Mouse (Mus musculus) bone marrow, adult 2 months (tissue): ENCODE results near the gene Rnasek. TPM values are rescaled to one million over a fixed set of nuclear protein-coding genes. Genes with fewer than 3 reads are reported as not detected.

Source experiments
- H3K27ac ChIP-seq: fragments of 200-500 bp; 2 replicates; pipeline ENCODE4 v1.5.1; 2012; ENCODE audit warnings: low read depth, mild to moderate bottlenecking, control low read depth, inconsistent platforms, low read length; ENCODE audit not compliant: control insufficient read depth, poor library complexity, insufficient read depth
- H3K4me1 ChIP-seq: fragments of 200-500 bp; 2 replicates; pipeline ENCODE4 v1.6.1; 2011; ENCODE audit warnings: low read length; ENCODE audit not compliant: control insufficient read depth, insufficient read depth
- H3K4me3 ChIP-seq: fragments of 200-500 bp; replicated peaks from 2 replicates; pipeline ENCODE3; 2011; ENCODE audit warnings: mild to moderate bottlenecking, low read depth, low read length, control low read depth; ENCODE audit not compliant: control insufficient read depth
- CTCF ChIP-seq: fragments of 200-500 bp; IDR thresholded peaks from 2 replicates; pipeline ENCODE4 v1.5.1; 2011; ENCODE audit warnings: low read length, control low read depth; ENCODE audit not compliant: control insufficient read depth, insufficient read depth
- POLR2A ChIP-seq: fragments of 200-500 bp; IDR thresholded peaks from 2 replicates; pipeline ENCODE4 v1.6.1; 2011; ENCODE audit warnings: low read depth, mild to moderate bottlenecking, control low read depth, low read length, borderline replicate concordance; ENCODE audit not compliant: control insufficient read depth
- WGBS: fragments of 180-500 bp; shearing (Covaris S2); methylation state at CpG from one replicate; pipeline ENCODE4 v1.1.7; 2018; 5-methylcytosine and 5-hydroxymethylcytosine counted together
- polyA plus RNA-seq: library from polyadenylated mRNA; stranded (reverse); fragments of >200 nt; gene quantifications from 2 replicates; pipeline ENCODE4 v1.2.4, GENCODE M21; 2011; ENCODE audit warnings: low replicate concordance; ENCODE audit not compliant: missing spikeins, insufficient read depth, insufficient read length

Rnasek gene
- polyA plus RNA-seq, 1 experiment, result 167 TPM

DNA sequence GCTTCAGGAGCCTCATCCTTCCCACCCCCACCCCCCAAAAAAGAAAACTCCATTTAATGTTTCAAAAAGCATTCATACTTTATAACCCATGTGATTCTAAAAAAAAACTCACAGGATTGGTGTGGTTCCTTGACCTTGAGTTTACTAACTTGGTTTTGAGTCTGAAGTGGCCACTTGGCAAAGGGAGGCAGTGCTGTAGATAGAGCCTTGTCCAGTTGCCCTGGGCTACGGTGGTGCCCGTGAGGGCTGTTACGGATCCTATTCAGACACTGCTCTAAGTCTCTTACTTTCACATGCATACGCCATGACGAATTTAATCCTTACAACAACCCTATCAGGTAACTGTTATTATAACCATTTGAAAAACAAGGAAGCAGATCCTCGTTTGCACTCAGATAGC, 27.7 kb downstream of the Rnasek start:
- H3K27ac ChIP-seq, result no peak overlapping the region
- WGBS, result 85% methylated on average over 6 of the region's 6 CpGs
- no peak overlapping the region for H3K4me3 ChIP-seq
- TF ChIP-seq CTCF, result no peak
- TF ChIP-seq POLR2A, result no peak
- H3K4me1 ChIP-seq, result no peaks in the 10 kb centered on the region

GRCm38 (mm10) chr11:70210681-70211080, 29.0 kb downstream of the Rnasek start:
- Histone ChIP-seq H3K4me3 (no peak overlapping the region), H3K27ac (no peak overlapping the region), H3K4me1 (no peaks in the 10 kb centered on the region; the same call in 1 of the 2 replicates)
- 84% methylated on average over 2 of the region's 2 CpGs for WGBS
- TF ChIP-seq POLR2A (no peak), CTCF (no peak)

GRCm38 (mm10) chr11:70208778-70209388, 30.8 kb downstream of the Rnasek start:
- 61% methylated on average over 5 of the region's 5 CpGs for WGBS
- TF ChIP-seq CTCF (no peak), POLR2A (no peak)
- no peak overlapping the region for H3K4me3 ChIP-seq
- no peak overlapping the region for H3K27ac ChIP-seq
- H3K4me1 ChIP-seq, result no peaks in the 10 kb centered on the region; the same call in 1 of the 2 replicates

DNA sequence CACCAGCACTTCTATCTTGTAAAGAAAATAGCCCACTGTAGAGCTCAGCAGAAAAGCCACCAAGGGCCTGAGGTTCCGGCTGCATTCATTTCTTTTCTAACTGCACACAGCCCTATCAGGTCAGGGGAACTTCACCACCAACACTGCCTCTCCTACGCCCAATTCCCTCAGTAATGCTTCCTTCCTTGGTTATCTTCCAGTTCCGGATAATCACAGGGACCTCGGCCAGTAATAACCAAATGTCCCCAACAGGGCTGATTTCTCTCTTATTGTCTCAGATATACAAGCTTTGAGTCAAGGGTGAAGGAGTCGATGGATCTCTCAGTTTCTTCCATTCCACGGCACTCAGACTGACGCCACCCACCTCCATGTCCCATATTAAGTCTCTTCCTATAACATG, 32.4 kb downstream of the Rnasek start:
- WGBS, result 64% methylated on average over 7 of the region's 7 CpGs
- TF ChIP-seq CTCF, result no peak
- no peak for TF ChIP-seq POLR2A
- H3K27ac ChIP-seq, result no peak overlapping the region
- H3K4me3 ChIP-seq, result no peak overlapping the region
- no peaks in the 10 kb centered on the region; the same call in 1 of the 2 replicates for H3K4me1 ChIP-seq

GRCm38 (mm10) chr11:70206801-70207200, 32.8 kb downstream of the Rnasek start:
- no peaks in the 10 kb centered on the region; the same call in 1 of the 2 replicates for H3K4me1 ChIP-seq
- WGBS, result 24% methylated on average over 2 of the region's 2 CpGs
- TF ChIP-seq CTCF, result no peak
- TF ChIP-seq POLR2A, result no peak
- H3K4me3 ChIP-seq, result no peak overlapping the region
- H3K27ac ChIP-seq, result no peak overlapping the region

DNA sequence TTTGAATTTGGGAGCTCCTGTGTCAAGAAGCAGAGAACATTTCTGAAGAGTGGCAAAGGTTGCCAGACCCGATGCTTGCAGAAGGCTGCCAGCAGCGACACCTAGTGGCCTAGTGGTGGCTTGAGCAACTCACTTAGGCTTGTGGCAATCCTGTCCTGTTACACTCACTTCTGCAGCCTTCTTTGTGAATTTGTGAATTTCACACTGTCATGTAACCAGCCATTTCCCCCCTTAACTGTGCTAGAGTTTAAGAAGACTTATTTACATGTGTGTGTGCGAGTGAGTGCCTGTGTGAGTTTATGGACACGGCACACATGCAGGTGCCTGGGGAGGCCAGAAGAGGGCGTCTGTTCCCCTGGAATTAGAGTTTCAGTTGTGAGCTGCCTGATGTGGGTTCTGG, 38.0 kb downstream of the Rnasek start:
- 49% methylated on average over 5 of the region's 5 CpGs for WGBS
- no peak overlapping the region for H3K4me3 ChIP-seq
- TF ChIP-seq POLR2A, result no peak
- peak; percentile 93 for TF ChIP-seq CTCF
- H3K4me1 ChIP-seq, result no peaks in the 10 kb centered on the region; the same call in 1 of the 2 replicates
- no peak overlapping the region for H3K27ac ChIP-seq

- TF ChIP-seq CTCF, result no peak
- no peak for TF ChIP-seq POLR2A
Observed at GRCm38 (mm10) chr11:70200036-70200608, 39.5 kb downstream of the Rnasek start.

DNA sequence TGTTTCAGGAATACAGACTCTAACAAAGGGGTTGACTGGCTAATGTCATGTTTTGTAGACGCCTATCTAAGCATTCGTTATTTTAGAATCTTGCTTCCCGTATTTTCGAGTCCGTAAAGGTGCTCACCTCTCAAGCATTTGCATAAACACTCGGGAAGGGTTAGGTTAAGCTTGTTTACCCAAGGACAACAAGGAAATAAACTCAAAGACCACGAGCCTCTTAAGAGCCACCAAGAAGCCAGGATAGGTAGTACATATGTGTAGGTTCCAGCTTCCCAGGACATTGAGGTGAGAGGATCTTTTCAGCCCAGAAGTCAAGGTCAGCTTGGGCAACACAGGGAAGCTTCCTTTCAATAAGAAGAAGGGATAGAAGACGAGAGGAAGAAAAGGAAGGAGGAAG, 40.5 kb downstream of the Rnasek start:
- Histone ChIP-seq H3K27ac (no peak overlapping the region), H3K4me1 (no peaks in the 10 kb centered on the region), H3K4me3 (no peak overlapping the region)
- no peak for TF ChIP-seq CTCF
- TF ChIP-seq POLR2A, result no peak
- WGBS, result 77% methylated on average over 8 of the region's 8 CpGs

More at GRCm38 (mm10) chr11:70200036-70200608, 39.5 kb downstream of the Rnasek start:
- no peaks in the 10 kb centered on the region for H3K4me1 ChIP-seq
- WGBS, result 47% methylated on average over 5 of the region's 5 CpGs
- H3K4me3 ChIP-seq, result no peak overlapping the region
- H3K27ac ChIP-seq, result no peak overlapping the region

- TF ChIP-seq POLR2A, result no peak
- TF ChIP-seq CTCF, result no peak
- Histone ChIP-seq H3K27ac (no peak overlapping the region), H3K4me1 (no peaks in the 10 kb centered on the region; the same call in 1 of the 2 replicates), H3K4me3 (no peak overlapping the region)
- WGBS, result 12% methylated on average over 3 of the region's 3 CpGs
Observed at GRCm38 (mm10) chr11:70198332-70198731, 41.3 kb downstream of the Rnasek start.
